Mouse (Mus musculus) liver, embryonic 14 days (tissue): Measurements from ENCODE around the gene Dusp28. TPM values are rescaled to one million over a fixed set of nuclear protein-coding genes. Genes with fewer than 3 reads are reported as not detected.

Experiments used
- polyA plus RNA-seq: library from polyadenylated mRNA; depleted of rRNA; stranded (reverse); fragments of >200 nt; gene quantifications from 2 replicates; pipeline ENCODE4 v1.2.3, GENCODE M21; 2012; rRNA removed

Dusp28 gene
- polyA plus RNA-seq: 4.8 and 6.2 TPM in 2 replicates

GRCm38 (mm10) chr1:92906779-92907631 lies at the start of gene Dusp28:
Gene Dusp28, plus strand, starts transcription at chr1:92906981.

GRCm38 (mm10) chr1:92902786-92903185 lies 4.0 kb upstream of the Dusp28 start, which contains the start of gene Ankmy1:
Gene Ankmy1, minus strand, starts transcription at chr1:92902906.

GRCm38 (mm10) chr1:92910239-92910885 lies 3.6 kb downstream of the Dusp28 start, which contains the start of gene Rnpepl1:
Gene Rnpepl1, plus strand, starts transcription at chr1:92910783.

GRCm38 (mm10) chr1:92934182-92934827 lies 27.5 kb downstream of the Dusp28 start, which contains the start of gene Capn10:
Gene Capn10, plus strand, starts transcription at chr1:92934376.

GRCm38 (mm10) chr1:92950607-92951006 lies 43.8 kb downstream of the Dusp28 start, which contains the start of gene Gpr35:
Gene Gpr35, plus strand, starts transcription at chr1:92950865.

Other genes with a start within 250 kb of the Dusp28 start
- gene Gpc1, start 75.3 kb upstream of the Dusp28 start, polyA plus RNA-seq: 1.5 and 1.6 TPM in 2 replicates
- gene Ankmy1, start 4.1 kb upstream of the Dusp28 start, polyA plus RNA-seq: 0.03 TPM in 2 replicates
- gene Rnpepl1, start 3.8 kb downstream of the Dusp28 start, polyA plus RNA-seq: 8.5 and 10.1 TPM in 2 replicates
- 7.9 TPM in 2 replicates for gene Capn10, start 27.4 kb downstream of the Dusp28 start, polyA plus RNA-seq
- 0.28 and 0.44 TPM in 2 replicates for gene Gpr35, start 43.9 kb downstream of the Dusp28 start, polyA plus RNA-seq
- gene Aqp12, start 99.4 kb downstream of the Dusp28 start, polyA plus RNA-seq: not detected in 2 replicates
- gene Kif1a, start 195.0 kb downstream of the Dusp28 start, polyA plus RNA-seq: 0.05 and 0.10 TPM in 2 replicates
- 2.5 and 2.9 TPM in 2 replicates for gene Agxt, start 228.3 kb downstream of the Dusp28 start, polyA plus RNA-seq